ENCODE assay signal across 14 mouse cellular contexts in the genomic region with DNA sequence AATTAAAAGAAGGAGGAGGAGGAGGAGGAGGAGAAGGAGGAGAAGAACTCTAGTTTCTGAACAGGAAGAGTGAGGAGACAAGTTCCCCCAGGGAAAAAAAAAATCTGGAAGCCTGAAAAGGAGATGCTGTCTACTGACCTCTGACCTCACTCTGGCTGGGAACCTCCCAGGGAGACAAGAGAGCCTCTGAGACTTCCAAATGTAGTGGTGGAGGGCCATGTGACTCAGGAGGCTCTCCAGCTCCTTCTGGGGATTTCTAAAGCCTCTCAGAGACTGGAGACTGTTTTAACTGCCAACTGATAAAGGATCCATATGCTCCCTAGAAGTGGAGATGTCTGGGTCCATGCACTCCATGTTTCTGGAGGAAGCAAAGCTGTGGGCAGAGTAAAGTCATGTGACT. TPM values are rescaled to one million over a fixed set of nuclear protein-coding genes. Genes with fewer than 3 reads are reported as not detected.
DNase-seq lines count a peak whose midpoint lies in the region; ATAC-seq lines count a peak whose summit lies in the region.
"Had no signal": no experiment of that assay in that cellular context is flagged by ENCODE, and none has a peak within 500 bp of the region (broad histone marks: within the 10 kb centered on the region; RNA-seq: fewer than 3 reads in every experiment).

No protein-coding gene starts in this region.

- H3K9me3 ChIP-seq in intestine, embryonic 16.5 days (ENCODE audit: control insufficient read depth, low read length) = no peaks in the 10 kb centered on the region
- no peaks in the 10 kb centered on the region for H3K9me3 ChIP-seq in intestine, embryonic 15.5 days
- H3K9me3 ChIP-seq in lung, embryonic 16.5 days (ENCODE audit: control insufficient read depth, low read length) = no peaks in the 10 kb centered on the region
- H3K9me3 ChIP-seq in heart, embryonic 13.5 days = no peaks in the 10 kb centered on the region
- H3K9me3 ChIP-seq: midbrain, embryonic 15.5 days had no signal

- DNase-seq in embryo, embryonic 10 days (ENCODE audit: low spot score) = peak; percentile 61
- DNase-seq in embryo, embryonic 9.5 days (ENCODE audit: extremely low spot score) = no peak
- no peak for DNase-seq in lung, postnatal 14 days
- no peak for DNase-seq in urinary bladder, postnatal 4 days (ENCODE audit: low spot score in 2 of 2)
- DNase-seq: cerebellum, adult 18-20 months; liver; lung, postnatal 4 days; right cerebral cortex, postnatal 25 days; thymus, postnatal 4 days had no signal

- no peak overlapping the region for H3K4me3 ChIP-seq in intestine, embryonic 16.5 days (ENCODE audit: low read length)
- no peak overlapping the region for H3K4me3 ChIP-seq in intestine, embryonic 15.5 days (replicated peaks)
- H3K4me3 ChIP-seq in lung, embryonic 16.5 days (ENCODE audit: low read length) = no peak overlapping the region
- H3K4me3 ChIP-seq in heart, embryonic 13.5 days = no peak overlapping the region
- H3K4me3 ChIP-seq: midbrain, embryonic 15.5 days had no signal

- H3K4me2 ChIP-seq in intestine, embryonic 16.5 days (ENCODE audit: low read depth, low read length) = no peak overlapping the region
- H3K4me2 ChIP-seq in intestine, embryonic 15.5 days (replicated peaks) = no peak overlapping the region
- H3K4me2 ChIP-seq in lung, embryonic 16.5 days (ENCODE audit: low read depth, low read length) = no peak overlapping the region
- H3K4me2 ChIP-seq in heart, embryonic 13.5 days = no peak overlapping the region
- H3K4me2 ChIP-seq: midbrain, embryonic 15.5 days had no signal

- no peaks in the 10 kb centered on the region for H3K27me3 ChIP-seq in intestine, embryonic 16.5 days (replicated peaks; ENCODE audit: control insufficient read depth, insufficient read depth, low read length)
- no peaks in the 10 kb centered on the region for H3K27me3 ChIP-seq in intestine, embryonic 15.5 days (replicated peaks)
- H3K27me3 ChIP-seq in lung, embryonic 16.5 days (ENCODE audit: control insufficient read depth, insufficient read depth, low read depth, low read length) = no peaks in the 10 kb centered on the region
- no peaks in the 10 kb centered on the region for H3K27me3 ChIP-seq in heart, embryonic 13.5 days (replicated peaks)
- H3K27me3 ChIP-seq: midbrain, embryonic 15.5 days had no signal

- no peaks in the 10 kb centered on the region for H3K36me3 ChIP-seq in intestine, embryonic 16.5 days (ENCODE audit: control insufficient read depth, insufficient read depth, low read length)
- H3K36me3 ChIP-seq in intestine, embryonic 15.5 days = no peaks in the 10 kb centered on the region
- H3K36me3 ChIP-seq in lung, embryonic 16.5 days (ENCODE audit: control insufficient read depth, insufficient read depth, low read length) = no peaks in the 10 kb centered on the region
- H3K36me3 ChIP-seq in heart, embryonic 13.5 days = no peaks in the 10 kb centered on the region
- H3K36me3 ChIP-seq: midbrain, embryonic 15.5 days had no signal

- ATAC-seq in intestine, embryonic 16.5 days = 0 out of 2 replicates have a peak, but pooled peaks have one; percentile 47
- no peak for ATAC-seq in intestine, embryonic 15.5 days
- ATAC-seq in lung, embryonic 16.5 days (ENCODE audit: low read depth) = peak; percentile 78
- no peak for ATAC-seq in heart, embryonic 13.5 days (ENCODE audit: extremely low read depth, insufficient number of reproducible peaks, low FRiP score, low TSS enrichment)
- ATAC-seq: midbrain, embryonic 15.5 days had no signal

- H3K27ac ChIP-seq in intestine, embryonic 16.5 days (ENCODE audit: low read length) = no peak overlapping the region
- H3K27ac ChIP-seq in intestine, embryonic 15.5 days = no peak overlapping the region
- H3K27ac ChIP-seq in lung, embryonic 16.5 days (ENCODE audit: low read length) = no peak overlapping the region; the same call in 1 of the 2 replicates
- H3K27ac ChIP-seq in heart, embryonic 13.5 days (replicated peaks) = 0 out of 2 replicates have a peak overlapping the region, but pooled peaks have one; percentile 20
- H3K27ac ChIP-seq: midbrain, embryonic 15.5 days had no signal

- H3K4me1 ChIP-seq in intestine, embryonic 16.5 days (ENCODE audit: control insufficient read depth, insufficient read depth, low read length) = no peaks in the 10 kb centered on the region
- 0 out of 2 replicates have a peak, but pooled peaks cover 2% of the 10 kb centered on the region for H3K4me1 ChIP-seq in intestine, embryonic 15.5 days (replicated peaks)
- peaks cover 3% of the 10 kb centered on the region for H3K4me1 ChIP-seq in lung, embryonic 16.5 days (replicated peaks; ENCODE audit: control insufficient read depth, insufficient read depth, low read length)
- H3K4me1 ChIP-seq in heart, embryonic 13.5 days = peaks cover 16% of the 10 kb centered on the region
- H3K4me1 ChIP-seq: midbrain, embryonic 15.5 days had no signal

- H3K9ac ChIP-seq in intestine, embryonic 16.5 days (ENCODE audit: low read depth, low read length) = no peak overlapping the region
- H3K9ac ChIP-seq in intestine, embryonic 15.5 days = no peak overlapping the region
- H3K9ac ChIP-seq in lung, embryonic 16.5 days (ENCODE audit: low read length) = no peak overlapping the region
- 0 out of 2 replicates have a peak overlapping the region, but pooled peaks have one; percentile 28 for H3K9ac ChIP-seq in heart, embryonic 13.5 days
- H3K9ac ChIP-seq: midbrain, embryonic 15.5 days had no signal

RNA-seq across cellular contexts. Expression of a gene that starts 6.4 kb away (rescaled TPM):
- polyA plus RNA-seq in intestine, embryonic 16.5 days (2015; fragmentation: Nextera tagmentation; extraction: Ambion mirVana) = 98.3 and 104 TPM in 2 replicates
- polyA plus RNA-seq in intestine, embryonic 15.5 days (2015; fragmentation: Nextera tagmentation; extraction: Ambion mirVana) = 90.0 and 90.7 TPM in 2 replicates
- 103 and 113 TPM in 2 replicates for polyA plus RNA-seq in lung, embryonic 16.5 days (2015; fragmentation: Nextera tagmentation; extraction: Ambion mirVana)
- polyA plus RNA-seq in heart, embryonic 13.5 days (2015; fragmentation: Nextera tagmentation; extraction: Ambion mirVana) = 68.7 and 71.0 TPM in 2 replicates

RNA-seq across cellular contexts. Expression of a gene that starts 18.2 kb away (rescaled TPM):
- polyA plus RNA-seq in intestine, embryonic 16.5 days (2015; fragmentation: Nextera tagmentation; extraction: Ambion mirVana) = 393 and 451 TPM in 2 replicates
- polyA plus RNA-seq in intestine, embryonic 15.5 days (2015; fragmentation: Nextera tagmentation; extraction: Ambion mirVana) = 485 and 544 TPM in 2 replicates
- 563 and 593 TPM in 2 replicates for polyA plus RNA-seq in lung, embryonic 16.5 days (2015; fragmentation: Nextera tagmentation; extraction: Ambion mirVana)
- polyA plus RNA-seq in heart, embryonic 13.5 days (2015; fragmentation: Nextera tagmentation; extraction: Ambion mirVana) = 321 and 347 TPM in 2 replicates

Comparison
In these comparisons a context has a peak if more than half of its experiments do, and no peak if none do; other contexts are left out.
1. ATAC-seq: peak in intestine, embryonic 16.5 days (single experiment) and lung, embryonic 16.5 days (single experiment); none in intestine, embryonic 15.5 days (single experiment) and heart, embryonic 13.5 days (single experiment).